Mouse (Mus musculus): ENCODE results near the gene Rpl5. TPM values are rescaled to one million over a fixed set of nuclear protein-coding genes. Genes with fewer than 3 reads are reported as not detected.
A peak's percentile ranks its signal among the peaks of the same experiment; 100 is the strongest.

Gene Rpl5
- polyA plus RNA-seq, 1 experiment, result 104 TPM

GRCm38 (mm10) chr5:107867970-107868904 is 32.1 kb upstream of the Rpl5 start:
- H3K4me3 ChIP-seq (replicated peaks; ENCODE audit: control insufficient read depth, low read depth, low read length), result peak overlapping the region; percentile 85
- under 1% methylated on average over 82 of the region's 82 CpGs for WGBS
- H3K27ac ChIP-seq (ENCODE audit: control insufficient read depth, insufficient read depth, low read depth, low read length, poor library complexity), result peak overlapping the region; percentile 98
- TF ChIP-seq POLR2A (IDR thresholded peaks at IDR 0.05; ENCODE audit: borderline replicate concordance, control insufficient read depth, low read depth, low read length) (peak; percentile 48; the same call in 1 of the 2 replicates), CTCF (IDR thresholded peaks at IDR 0.05; ENCODE audit: control insufficient read depth, insufficient read depth, low read length) (no peak)
- H3K4me1 ChIP-seq (ENCODE audit: control insufficient read depth, insufficient read depth, low read length), result peaks cover 3% of the 10 kb centered on the region; the same call in 1 of the 2 replicates

GRCm38 (mm10) chr5:107868905-107869424 is 31.3 kb upstream of the Rpl5 start:
- H3K27ac ChIP-seq (ENCODE audit: control insufficient read depth, insufficient read depth, low read depth, low read length, poor library complexity), result peak overlapping the region; percentile 98
- TF ChIP-seq POLR2A (IDR thresholded peaks at IDR 0.05; ENCODE audit: borderline replicate concordance, control insufficient read depth, low read depth, low read length), result peak; percentile 64; the same call in 1 of the 2 replicates
- TF ChIP-seq CTCF (IDR thresholded peaks at IDR 0.05; ENCODE audit: control insufficient read depth, insufficient read depth, low read length), result no peak
- WGBS, result under 1% methylated on average over 58 of the region's 58 CpGs
- H3K4me1 ChIP-seq (ENCODE audit: control insufficient read depth, insufficient read depth, low read length), result peaks cover 3% of the 10 kb centered on the region; the same call in 1 of the 2 replicates
- peak overlapping the region; percentile 85 for H3K4me3 ChIP-seq (replicated peaks; ENCODE audit: control insufficient read depth, low read depth, low read length)

GRCm38 (mm10) chr5:107869701-107870100 is 30.6 kb upstream of the Rpl5 start:
- Histone ChIP-seq H3K4me3 (replicated peaks; ENCODE audit: control insufficient read depth, low read depth, low read length) (no peak overlapping the region), H3K4me1 (ENCODE audit: control insufficient read depth, insufficient read depth, low read length) (peaks cover 3% of the 10 kb centered on the region; the same call in 1 of the 2 replicates), H3K27ac (ENCODE audit: control insufficient read depth, insufficient read depth, low read depth, low read length, poor library complexity) (no peak overlapping the region)
- TF ChIP-seq POLR2A (IDR thresholded peaks at IDR 0.05; ENCODE audit: borderline replicate concordance, control insufficient read depth, low read depth, low read length), result no peak
- TF ChIP-seq CTCF (IDR thresholded peaks at IDR 0.05; ENCODE audit: control insufficient read depth, insufficient read depth, low read length), result no peak
- 11% methylated on average over 2 of the region's 2 CpGs for WGBS

GRCm38 (mm10) chr5:107873330-107873729 is 27.0 kb upstream of the Rpl5 start:
- H3K4me1 ChIP-seq (ENCODE audit: control insufficient read depth, insufficient read depth, low read length), result no peaks in the 10 kb centered on the region; the same call in 1 of the 2 replicates
- no peak overlapping the region; the same call in 1 of the 2 replicates for H3K27ac ChIP-seq (ENCODE audit: control insufficient read depth, insufficient read depth, low read depth, low read length, poor library complexity)
- WGBS, result 69% methylated on average over 6 of the region's 6 CpGs
- TF ChIP-seq POLR2A (IDR thresholded peaks at IDR 0.05; ENCODE audit: borderline replicate concordance, control insufficient read depth, low read depth, low read length), result no peak
- TF ChIP-seq CTCF (IDR thresholded peaks at IDR 0.05; ENCODE audit: control insufficient read depth, insufficient read depth, low read length), result no peak
- H3K4me3 ChIP-seq (replicated peaks; ENCODE audit: control insufficient read depth, low read depth, low read length), result peak overlapping the region; percentile 71

GRCm38 (mm10) chr5:107873886-107874302 is 26.4 kb upstream of the Rpl5 start:
- H3K27ac ChIP-seq (ENCODE audit: control insufficient read depth, insufficient read depth, low read depth, low read length, poor library complexity), result peak overlapping the region; percentile 87
- no peak for TF ChIP-seq POLR2A (IDR thresholded peaks at IDR 0.05; ENCODE audit: borderline replicate concordance, control insufficient read depth, low read depth, low read length)
- H3K4me3 ChIP-seq (replicated peaks; ENCODE audit: control insufficient read depth, low read depth, low read length), result peak overlapping the region; percentile 71

GRCm38 (mm10) chr5:107874561-107875260 is 25.6 kb upstream of the Rpl5 start, which contains the start of gene Evi5:
Evi5 (minus strand) TSS chr5:107875107.
- Histone ChIP-seq H3K27ac (ENCODE audit: control insufficient read depth, insufficient read depth, low read depth, low read length, poor library complexity) (peak within 1 kb of the TSS; percentile 87), H3K4me1 (ENCODE audit: control insufficient read depth, insufficient read depth, low read length) (peaks cover 1% of the 10 kb centered on the region; the same call in 1 of the 2 replicates), H3K4me3 (replicated peaks; ENCODE audit: control insufficient read depth, low read depth, low read length) (peak within 1 kb of the TSS; percentile 71)
- WGBS, result 39% methylated on average over 4 of the region's 4 CpGs
- TF ChIP-seq CTCF (IDR thresholded peaks at IDR 0.05; ENCODE audit: control insufficient read depth, insufficient read depth, low read length) (no peak), POLR2A (IDR thresholded peaks at IDR 0.05; ENCODE audit: borderline replicate concordance, control insufficient read depth, low read depth, low read length) (no peak)

More at GRCm38 (mm10) chr5:107873886-107874302, 26.4 kb upstream of the Rpl5 start:
- 54% methylated on average over 7 of the region's 7 CpGs for WGBS
- peaks cover 1% of the 10 kb centered on the region; the same call in 1 of the 2 replicates for H3K4me1 ChIP-seq (ENCODE audit: control insufficient read depth, insufficient read depth, low read length)

GRCm38 (mm10) chr5:107875261-107875611 is 25.1 kb upstream of the Rpl5 start:
- Histone ChIP-seq H3K4me1 (ENCODE audit: control insufficient read depth, insufficient read depth, low read length) (peaks cover 1% of the 10 kb centered on the region; the same call in 1 of the 2 replicates), H3K4me3 (replicated peaks; ENCODE audit: control insufficient read depth, low read depth, low read length) (no peak overlapping the region), H3K27ac (ENCODE audit: control insufficient read depth, insufficient read depth, low read depth, low read length, poor library complexity) (no peak overlapping the region)
- TF ChIP-seq POLR2A (IDR thresholded peaks at IDR 0.05; ENCODE audit: borderline replicate concordance, control insufficient read depth, low read depth, low read length) (no peak), CTCF (IDR thresholded peaks at IDR 0.05; ENCODE audit: control insufficient read depth, insufficient read depth, low read length) (no peak)

- 93% methylated on average over 1 of the region's 1 CpGs for WGBS
- H3K4me3 ChIP-seq (replicated peaks; ENCODE audit: control insufficient read depth, low read depth, low read length), result no peak overlapping the region
- TF ChIP-seq POLR2A (IDR thresholded peaks at IDR 0.05; ENCODE audit: borderline replicate concordance, control insufficient read depth, low read depth, low read length) (no peak), CTCF (IDR thresholded peaks at IDR 0.05; ENCODE audit: control insufficient read depth, insufficient read depth, low read length) (no peak)
- no peak overlapping the region for H3K27ac ChIP-seq (ENCODE audit: control insufficient read depth, insufficient read depth, low read depth, low read length, poor library complexity)
- H3K4me1 ChIP-seq (ENCODE audit: control insufficient read depth, insufficient read depth, low read length), result peaks cover 1% of the 10 kb centered on the region; the same call in 1 of the 2 replicates
Measured at GRCm38 (mm10) chr5:107877053-107877452, 23.2 kb upstream of the Rpl5 start.
